Mouse (Mus musculus) ES-Bruce4 (cell line): ENCODE measurements around the gene Mapk6. TPM values are rescaled to one million over a fixed set of nuclear protein-coding genes. Genes with fewer than 3 reads are reported as not detected.

Experiments used
- H3K27ac ChIP-seq: 2 replicates; pipeline ENCODE4 v1.5.1; 2012; ENCODE audit warnings: low read length, inconsistent platforms; ENCODE audit not compliant: insufficient read depth
- H3K27me3 ChIP-seq: 2 replicates; pipeline ENCODE4 v1.6.1; 2012; ENCODE audit warnings: mild to moderate bottlenecking, low read length, inconsistent platforms; ENCODE audit not compliant: control insufficient read depth, poor library complexity, insufficient read depth, severe bottlenecking
- H3K36me3 ChIP-seq: 2 replicates; pipeline ENCODE4 v1.6.1; 2012; ENCODE audit warnings: inconsistent platforms, mild to moderate bottlenecking, low read length, moderate library complexity; ENCODE audit not compliant: control insufficient read depth, poor library complexity, insufficient read depth, severe bottlenecking
- H3K4me1 ChIP-seq: one replicate; pipeline ENCODE4 v1.8.1; 2011; ENCODE audit warnings: low read length; ENCODE audit not compliant: control insufficient read depth, insufficient read depth
- H3K4me3 ChIP-seq: 2 replicates; pipeline ENCODE4 v1.5.1; 2011; ENCODE audit warnings: low read depth, mild to moderate bottlenecking, low read length
- H3K9ac ChIP-seq: 2 replicates; pipeline ENCODE4 v1.6.1; 2012; ENCODE audit warnings: low read depth, mild to moderate bottlenecking, inconsistent platforms; ENCODE audit not compliant: poor library complexity, severe bottlenecking
- H3K9me3 ChIP-seq: replicated peaks from 2 replicates; pipeline ENCODE4 v1.6.1; 2012; ENCODE audit warnings: mild to moderate bottlenecking, low read length, inconsistent platforms; ENCODE audit not compliant: control insufficient read depth, poor library complexity, insufficient read depth, severe bottlenecking
- CTCF ChIP-seq: IDR thresholded peaks from one replicate; pipeline ENCODE4 v1.8.1; 2011; ENCODE audit warnings: low read depth, low read length
- EP300 ChIP-seq: IDR thresholded peaks from 2 replicates; pipeline ENCODE4 v1.6.1; 2011; ENCODE audit warnings: low read depth, low read length; ENCODE audit not compliant: insufficient read depth
- POLR2A ChIP-seq: IDR thresholded peaks from one replicate; pipeline ENCODE4 v1.8.1; 2011; ENCODE audit warnings: low read length; ENCODE audit not compliant: insufficient read depth
- polyA plus RNA-seq: library from polyadenylated mRNA; stranded (reverse); fragments of >200 nt; gene quantifications from 2 replicates; pipeline ENCODE4 v1.2.4, GENCODE M21; 2011; ENCODE audit warnings: low read depth; ENCODE audit not compliant: missing spikeins, insufficient read depth, insufficient read length

Mapk6 gene
- polyA plus RNA-seq, 1 experiment: 147 TPM

DNA sequence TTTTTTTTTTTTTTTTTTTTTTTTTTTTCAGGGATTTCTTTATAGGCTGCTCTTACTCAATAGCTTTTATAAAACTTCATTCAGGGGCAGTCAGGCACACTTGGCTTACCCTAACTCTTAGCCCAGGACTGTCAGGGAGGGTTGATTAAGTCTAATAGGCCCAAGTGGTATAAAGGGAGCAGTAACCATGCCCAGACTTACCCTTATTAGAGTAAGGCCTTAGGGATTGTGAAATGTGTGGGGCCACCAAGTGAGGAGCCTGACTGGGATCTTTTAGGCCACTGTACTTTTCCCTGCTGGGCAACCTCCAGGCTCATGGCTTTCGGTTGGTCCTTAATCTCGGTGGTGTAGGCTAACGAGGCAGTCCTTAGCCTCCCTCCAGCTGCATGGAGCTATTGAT lies 61.2 kb downstream of the Mapk6 start:
- Histone ChIP-seq H3K27me3 (no peaks in the 10 kb centered on the region), H3K9ac (no peak overlapping the region), H3K4me3 (no peak overlapping the region), H3K9me3 (no peaks in the 10 kb centered on the region), H3K4me1 (peaks cover 5% of the 10 kb centered on the region), H3K36me3 (no peaks in the 10 kb centered on the region), H3K27ac (no peak overlapping the region)
- TF ChIP-seq POLR2A (no peak), CTCF (no peak), EP300 (no peak)

DNA sequence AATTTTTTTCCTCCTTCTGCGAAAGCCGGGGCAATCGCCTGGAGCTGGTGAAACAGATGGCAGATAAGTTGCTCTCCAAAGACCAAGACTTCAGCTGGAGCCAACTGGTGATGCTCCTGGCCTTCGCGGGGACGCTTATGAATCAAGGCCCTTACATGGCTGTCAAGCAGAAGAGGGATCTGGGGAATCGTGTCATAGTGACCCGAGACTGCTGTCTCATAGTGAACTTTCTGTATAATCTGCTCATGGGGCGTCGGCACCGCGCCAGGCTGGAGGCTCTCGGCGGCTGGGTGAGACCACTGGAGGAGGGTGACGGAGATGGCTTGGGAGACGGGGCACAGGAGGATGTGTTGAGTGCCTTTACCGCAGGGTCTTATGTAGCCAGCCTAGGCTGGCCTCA lies 61.7 kb downstream of the Mapk6 start:
- no peak overlapping the region for H3K9ac ChIP-seq
- peak overlapping the region; percentile 17 for H3K4me3 ChIP-seq
- peaks cover under 1% of the 10 kb centered on the region for H3K4me1 ChIP-seq
- TF ChIP-seq CTCF (no peak), POLR2A (no peak)
- no peak overlapping the region for H3K27ac ChIP-seq
- no peaks in the 10 kb centered on the region for H3K9me3 ChIP-seq
- H3K27me3 ChIP-seq: no peaks in the 10 kb centered on the region
- no peaks in the 10 kb centered on the region for H3K36me3 ChIP-seq

GRCm38 (mm10) chr9:75347458-75347857 lies 62.3 kb downstream of the Mapk6 start, which contains the start of gene Bcl2l10:
Gene Bcl2l10, plus strand, starts transcription at chr9:75347758.
- no peak within 1 kb of the TSS for H3K27ac ChIP-seq
- H3K9me3 ChIP-seq: no peaks in the 10 kb centered on the region
- no peaks in the 10 kb centered on the region for H3K36me3 ChIP-seq
- H3K9ac ChIP-seq: no peak within 1 kb of the TSS
- H3K4me3 ChIP-seq: peak within 1 kb of the TSS; percentile 17
- H3K27me3 ChIP-seq: no peaks in the 10 kb centered on the region
- TF ChIP-seq CTCF: no peak
- no peak for TF ChIP-seq EP300
- no peak for TF ChIP-seq POLR2A
- no peaks in the 10 kb centered on the region for H3K4me1 ChIP-seq

DNA sequence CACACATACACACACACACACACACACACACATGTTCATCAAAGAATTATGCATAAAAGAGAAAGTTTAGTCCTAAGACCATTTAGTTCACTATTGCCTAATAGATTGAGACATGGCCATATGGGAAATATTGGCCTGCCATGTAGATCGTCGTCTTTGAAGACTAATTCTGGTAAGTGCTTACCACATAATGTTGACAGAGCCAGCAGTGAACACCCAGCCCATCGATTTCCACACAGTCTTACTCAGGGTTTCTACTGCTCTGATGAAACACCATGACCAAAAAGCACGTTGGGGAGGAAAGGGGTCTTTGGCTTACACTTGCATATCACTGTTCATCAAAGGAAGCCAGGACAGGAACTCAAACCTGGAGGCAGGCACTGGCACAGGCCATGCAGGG lies 67.4 kb downstream of the Mapk6 start:
- Histone ChIP-seq H3K36me3 (no peaks in the 10 kb centered on the region), H3K9ac (no peak overlapping the region), H3K27ac (no peak overlapping the region), H3K4me1 (no peaks in the 10 kb centered on the region), H3K27me3 (no peaks in the 10 kb centered on the region), H3K4me3 (no peak overlapping the region), H3K9me3 (no peaks in the 10 kb centered on the region)
- TF ChIP-seq POLR2A (no peak), CTCF (no peak), EP300 (no peak)

- Histone ChIP-seq H3K4me1 (no peaks in the 10 kb centered on the region), H3K9me3 (no peaks in the 10 kb centered on the region), H3K9ac (no peak overlapping the region), H3K27me3 (no peaks in the 10 kb centered on the region), H3K36me3 (peaks cover 2% of the 10 kb centered on the region; the same call in 1 of the 2 replicates), H3K27ac (no peak overlapping the region), H3K4me3 (no peak overlapping the region)
- no peak for TF ChIP-seq POLR2A
- TF ChIP-seq EP300: no peak
- no peak for TF ChIP-seq CTCF
These were observed 71.8 kb downstream of the Mapk6 start for GRCm38 (mm10) chr9:75338016-75338415.

GRCm38 (mm10) chr9:75334440-75334839 lies 75.4 kb downstream of the Mapk6 start:
- TF ChIP-seq CTCF (peak; percentile 55), POLR2A (no peak)
- Histone ChIP-seq H3K9ac (no peak overlapping the region), H3K4me3 (no peak overlapping the region), H3K27ac (no peak overlapping the region), H3K27me3 (no peaks in the 10 kb centered on the region), H3K4me1 (no peaks in the 10 kb centered on the region), H3K9me3 (no peaks in the 10 kb centered on the region), H3K36me3 (peaks cover 2% of the 10 kb centered on the region; the same call in 1 of the 2 replicates)
